Mouse (Mus musculus) kidney, adult 2 months (tissue): Measurements from ENCODE around the gene Ripply2. TPM values are rescaled to one million over a fixed set of nuclear protein-coding genes. Genes with fewer than 3 reads are reported as not detected.
"Not testable (repeated sequence)": the region's sequence is repeated elsewhere in the genome, so short reads cannot be mapped to it uniquely, and the experiment has no call there.

ENCODE experiments used
- DNase-seq: peaks from one replicate; pipeline ENCODE4 v3.0.0; 2021
- H3K27ac ChIP-seq: fragments of 200-500 bp; 2 replicates; pipeline ENCODE4 v1.5.1; 2012; ENCODE audit warnings: low read depth, low read length, control low read depth, inconsistent platforms; ENCODE audit not compliant: insufficient read depth
- H3K27me3 ChIP-seq: fragments of 200-500 bp; replicated peaks from 2 replicates; pipeline ENCODE4 v1.6.1; 2012; ENCODE audit warnings: mild to moderate bottlenecking, moderate library complexity, low read length, inconsistent platforms; ENCODE audit not compliant: control insufficient read depth, insufficient read depth
- H3K36me3 ChIP-seq: fragments of 200-500 bp; 2 replicates; pipeline ENCODE4 v1.6.1; 2012; ENCODE audit warnings: mild to moderate bottlenecking, moderate library complexity, low read length, inconsistent platforms; ENCODE audit not compliant: control insufficient read depth, insufficient read depth
- H3K4me1 ChIP-seq: fragments of 200-500 bp; 2 replicates; pipeline ENCODE4 v1.6.1; 2011; ENCODE audit warnings: low read length; ENCODE audit not compliant: control insufficient read depth, insufficient read depth
- H3K4me3 ChIP-seq: fragments of 200-500 bp; 2 replicates; pipeline ENCODE4 v1.5.1; 2011; ENCODE audit warnings: mild to moderate bottlenecking, low read depth, low read length, control low read depth; ENCODE audit not compliant: insufficient read depth
- CTCF ChIP-seq: fragments of 200-500 bp; conservative IDR thresholded peaks from 2 replicates; pipeline ENCODE4 v1.5.1; 2011; ENCODE audit warnings: low read depth, mild to moderate bottlenecking, control low read depth, low read length, moderate library complexity, mixed read lengths; ENCODE audit not compliant: insufficient read depth, insufficient read length
- POLR2A ChIP-seq: fragments of 200-500 bp; IDR thresholded peaks from one replicate; pipeline ENCODE4 v1.6.1; 2011; ENCODE audit warnings: low read depth, low read length, control low read depth
- WGBS: fragments of 180-500 bp; shearing (Covaris S2); methylation state at CpG from one replicate; pipeline ENCODE4 v1.1.7; 2018; 5-methylcytosine and 5-hydroxymethylcytosine counted together
- polyA plus RNA-seq: library from polyadenylated mRNA; depleted of rRNA; stranded (reverse); fragments of >200 nt; gene quantifications from 2 replicates; pipeline ENCODE4 v1.2.3, GENCODE M21; 2012; rRNA removed

Gene Ripply2
- not detected in 2 replicates for polyA plus RNA-seq

- Histone ChIP-seq H3K36me3 (no peaks in the 10 kb centered on the region), H3K4me3 (no peak within 1 kb of the TSS), H3K27ac (no peak within 1 kb of the TSS), H3K27me3 (no peaks in the 10 kb centered on the region; the same call in 1 of the 2 replicates), H3K4me1 (no peaks in the 10 kb centered on the region)
- TF ChIP-seq CTCF (no peak), POLR2A (no peak)
- no peak for DNase-seq
- WGBS: 2% methylated on average over 70 of the region's 71 CpGs
Observed at GRCm38 (mm10) chr9:87015288-87015937, at the start of gene Ripply2. Ripply2 (plus strand) TSS chr9:87015537.

GRCm38 (mm10) chr9:86972471-86972870 is 42.9 kb upstream of the Ripply2 start:
- not testable (repeated sequence) for H3K4me3 ChIP-seq, DNase-seq, H3K4me1 ChIP-seq, H3K36me3 ChIP-seq, H3K27me3 ChIP-seq, H3K27ac ChIP-seq

GRCm38 (mm10) chr9:86973562-86973961 is 41.8 kb upstream of the Ripply2 start:
- 76% methylated on average over 4 of the region's 4 CpGs for WGBS
- H3K27me3 ChIP-seq: no peaks in the 10 kb centered on the region
- no peaks in the 10 kb centered on the region for H3K4me1 ChIP-seq
- DNase-seq: no peak
- H3K36me3 ChIP-seq: no peaks in the 10 kb centered on the region
- TF ChIP-seq CTCF: no peak
- TF ChIP-seq POLR2A: no peak
- H3K27ac ChIP-seq: no peak overlapping the region
- H3K4me3 ChIP-seq: no peak overlapping the region

- Histone ChIP-seq H3K27me3 (no peaks in the 10 kb centered on the region), H3K4me3 (no peak overlapping the region), H3K27ac (no peak overlapping the region), H3K4me1 (no peaks in the 10 kb centered on the region), H3K36me3 (no peaks in the 10 kb centered on the region)
- DNase-seq: no peak
- no peak for TF ChIP-seq POLR2A
- no peak for TF ChIP-seq CTCF
- 72% methylated on average over 4 of the region's 4 CpGs for WGBS
Observed at GRCm38 (mm10) chr9:86976896-86977295, 38.4 kb upstream of the Ripply2 start.

- no peak for DNase-seq
- WGBS: 64% methylated on average over 7 of the region's 7 CpGs
Observed at GRCm38 (mm10) chr9:86978257-86978907, 37.0 kb upstream of the Ripply2 start.

GRCm38 (mm10) chr9:86980048-86980447 is 35.3 kb upstream of the Ripply2 start:
- no peak overlapping the region for H3K27ac ChIP-seq
- no peak for DNase-seq
- H3K4me3 ChIP-seq: no peak overlapping the region
- TF ChIP-seq POLR2A: no peak
- no peak for TF ChIP-seq CTCF
- no peaks in the 10 kb centered on the region for H3K36me3 ChIP-seq
- no peaks in the 10 kb centered on the region for H3K4me1 ChIP-seq
- no peaks in the 10 kb centered on the region for H3K27me3 ChIP-seq

More at GRCm38 (mm10) chr9:86978257-86978907, 37.0 kb upstream of the Ripply2 start:
- H3K36me3 ChIP-seq: no peaks in the 10 kb centered on the region
- no peak overlapping the region for H3K27ac ChIP-seq
- H3K4me3 ChIP-seq: no peak overlapping the region
- no peaks in the 10 kb centered on the region for H3K4me1 ChIP-seq
- no peaks in the 10 kb centered on the region for H3K27me3 ChIP-seq
- no peak for TF ChIP-seq POLR2A
- no peak for TF ChIP-seq CTCF

- Histone ChIP-seq H3K36me3 (no peaks in the 10 kb centered on the region), H3K4me3 (no peak overlapping the region), H3K27me3 (no peaks in the 10 kb centered on the region; the same call in 1 of the 2 replicates), H3K27ac (no peak overlapping the region), H3K4me1 (no peaks in the 10 kb centered on the region)
- 61% methylated on average over 2 of the region's 2 CpGs for WGBS
- TF ChIP-seq POLR2A: no peak
- no peak for TF ChIP-seq CTCF
- DNase-seq: no peak
Observed at GRCm38 (mm10) chr9:86980942-86981341, 34.4 kb upstream of the Ripply2 start.
